Mouse (Mus musculus) right cerebral cortex, postnatal 36 days (tissue): ENCODE results near the gene Kif3c.
A peak's percentile ranks its signal among the peaks of the same experiment; 100 is the strongest.
"Not testable (repeated sequence)": the region's sequence is repeated elsewhere in the genome, so short reads cannot be mapped to it uniquely, and the experiment has no call there.

ENCODE experiments used
- DNase-seq, 2 experiments: peaks; one replicate each; pipeline ENCODE4 v3.0.0; 2022; ENCODE audit warnings: low spot score in 2 of 2, mixed read lengths in 1 of 2

Kif3c gene

DNA sequence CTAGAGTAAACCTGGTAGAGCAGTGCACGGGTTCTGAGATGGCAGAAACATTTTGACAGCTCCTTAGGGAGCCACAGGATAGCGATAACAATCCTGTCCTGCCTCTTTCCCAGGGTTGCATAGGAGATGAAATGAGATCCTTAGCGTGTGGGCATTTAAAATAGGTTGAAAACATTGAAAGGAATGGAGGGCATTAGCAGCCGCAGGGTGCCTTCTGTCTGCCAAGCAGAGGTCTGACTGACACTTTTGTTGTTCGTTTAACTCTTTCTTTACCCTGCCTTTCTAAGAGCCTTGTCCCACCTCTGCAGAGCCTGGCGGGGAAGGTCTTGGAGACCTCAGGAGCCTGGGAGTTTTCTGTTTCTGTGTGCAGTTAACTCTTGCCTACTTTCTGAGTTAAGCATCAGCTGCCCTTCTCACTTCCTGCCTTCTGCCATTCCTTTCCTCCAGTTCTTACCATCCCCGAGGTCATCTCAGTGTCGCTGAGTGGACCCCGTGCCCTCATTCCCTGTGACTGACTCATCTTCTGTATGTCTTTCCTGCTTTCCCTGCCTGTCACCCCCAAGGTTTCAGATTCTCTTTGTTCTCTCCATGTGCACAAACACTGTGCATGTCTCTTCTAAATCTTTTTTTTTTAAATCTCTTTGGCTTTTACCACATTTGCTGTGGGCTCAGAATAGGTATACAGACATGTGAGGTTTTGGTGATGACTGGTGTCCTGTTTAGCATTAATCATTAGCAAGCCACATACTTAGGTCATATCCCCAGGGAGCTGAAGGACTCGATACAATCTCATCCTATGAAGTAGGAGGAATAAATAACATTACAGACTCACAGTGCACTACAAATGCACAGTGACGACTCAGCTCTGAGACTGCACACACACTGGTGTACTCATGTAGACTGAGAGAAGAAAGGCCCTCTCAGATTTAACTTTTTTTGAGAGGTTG lies 6.3 kb downstream of the Kif3c start:
- no peak for DNase-seq

DNA sequence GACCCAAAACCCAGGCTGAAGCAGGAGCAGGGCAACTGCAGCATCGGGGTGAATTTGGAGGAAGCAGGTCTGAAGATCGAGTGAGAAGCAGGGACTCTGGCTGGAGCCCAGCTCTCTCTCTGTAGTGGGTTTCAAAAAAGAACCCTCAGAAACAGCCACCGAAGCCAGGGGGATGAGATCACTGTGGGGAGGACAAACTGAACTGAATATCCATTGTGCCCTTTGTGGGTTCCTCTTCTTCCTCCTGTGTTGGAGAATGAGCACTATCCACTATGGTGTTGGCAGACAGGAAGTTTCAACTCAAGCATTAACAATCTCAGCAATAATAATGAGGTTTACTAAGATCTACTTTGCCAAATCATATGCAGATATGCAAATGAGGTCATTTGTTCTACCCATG lies 7.1 kb downstream of the Kif3c start:
- no peak for DNase-seq

DNA sequence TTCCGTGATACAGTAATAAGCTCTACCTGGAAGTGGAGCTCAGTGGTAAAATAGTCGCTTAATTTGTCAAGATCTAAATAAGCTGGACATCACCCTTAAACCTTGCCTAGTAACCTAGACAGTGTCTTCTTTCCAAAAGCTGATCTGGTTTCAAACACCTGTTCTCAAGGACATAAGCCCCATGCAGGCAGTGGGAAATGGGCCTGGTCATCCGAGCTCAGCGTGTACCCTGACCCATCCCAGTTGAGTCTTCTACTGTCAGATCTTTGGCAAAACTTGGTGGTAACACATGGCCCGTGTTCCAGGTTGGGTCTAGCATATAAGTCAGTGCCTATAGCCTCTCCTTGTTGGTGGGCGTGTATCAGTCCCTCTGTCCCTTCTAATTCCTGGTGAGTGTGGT lies 8.6 kb downstream of the Kif3c start:
- DNase-seq: no peak

DNA sequence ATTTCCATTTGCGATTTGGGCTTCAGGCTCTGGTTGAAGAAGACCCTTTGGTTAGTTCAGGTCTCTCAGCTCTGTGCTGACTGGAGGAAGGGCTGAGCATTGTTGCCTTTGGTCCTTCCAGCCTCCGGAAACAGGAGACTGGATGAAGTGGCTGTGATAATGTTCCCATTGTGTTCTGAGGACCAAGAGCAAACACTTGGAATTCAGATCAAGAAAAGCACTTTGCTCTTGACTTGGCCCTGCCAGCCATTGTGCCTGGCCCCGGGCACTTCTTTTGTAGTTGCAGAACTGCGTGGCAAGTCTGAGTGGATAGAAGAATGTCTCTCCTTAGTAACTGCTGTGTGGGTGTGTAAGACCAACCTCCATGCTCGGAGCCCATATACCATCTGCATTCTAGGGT lies 9.6 kb downstream of the Kif3c start:
- DNase-seq: no peak

DNA sequence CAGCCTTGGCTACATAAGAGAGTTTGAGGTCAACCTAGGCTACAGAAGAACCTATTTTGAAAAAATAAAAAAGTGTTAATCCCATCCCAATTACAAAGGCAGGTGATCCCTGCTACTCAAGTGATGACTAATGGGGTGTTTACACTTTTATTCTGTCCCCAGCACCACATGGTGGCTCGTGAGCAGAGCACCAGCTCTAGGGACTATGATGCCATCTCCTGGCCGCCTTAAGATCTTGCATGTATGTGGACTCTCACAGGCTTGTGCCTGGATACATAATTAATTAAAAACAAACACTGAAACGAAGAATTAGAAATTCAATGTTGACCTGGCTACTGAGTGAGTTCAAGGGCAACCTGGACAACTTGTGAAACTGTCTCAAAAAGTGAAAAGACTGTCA lies 12.3 kb downstream of the Kif3c start:
- no peak for DNase-seq

DNA sequence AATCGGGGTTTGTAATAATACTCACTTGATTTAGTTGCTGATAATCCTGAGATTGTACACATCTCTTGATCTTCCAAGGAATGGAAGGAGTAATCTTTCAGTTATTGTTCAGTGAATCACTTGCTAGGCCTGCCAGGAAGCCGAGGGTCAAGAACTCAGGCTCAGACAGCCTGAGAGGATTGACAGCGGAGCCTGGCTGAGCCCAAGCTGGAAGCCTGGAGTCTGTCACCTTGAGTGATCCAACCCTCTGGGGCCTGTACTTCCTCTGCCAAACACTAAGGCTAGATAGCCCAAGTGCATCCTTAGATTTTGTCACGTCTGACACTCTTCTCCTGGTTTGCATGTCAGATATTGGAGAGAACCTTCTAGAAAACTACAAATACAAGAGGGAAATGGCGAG lies 12.8 kb downstream of the Kif3c start:
- DNase-seq: no peak

DNA sequence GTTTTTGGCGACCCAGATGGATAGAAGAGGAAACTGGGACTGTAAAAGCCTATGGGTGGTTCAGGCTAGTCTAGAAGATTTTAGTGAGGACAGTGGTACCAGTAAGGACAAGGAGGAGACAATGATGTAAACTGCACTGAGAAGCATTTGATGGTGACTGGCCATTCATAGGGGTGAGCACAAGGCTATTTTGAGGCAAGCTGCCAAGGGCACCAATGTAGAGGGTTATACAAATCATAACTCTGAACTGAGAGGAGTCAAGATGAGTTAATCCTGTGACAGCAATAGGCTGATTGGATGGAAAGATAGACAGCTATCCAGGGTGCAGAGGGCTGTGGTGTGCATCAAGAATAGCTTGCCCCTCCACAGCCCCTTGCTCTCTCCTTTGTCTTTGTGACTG lies 19.9 kb downstream of the Kif3c start:
- DNase-seq: no peak

DNA sequence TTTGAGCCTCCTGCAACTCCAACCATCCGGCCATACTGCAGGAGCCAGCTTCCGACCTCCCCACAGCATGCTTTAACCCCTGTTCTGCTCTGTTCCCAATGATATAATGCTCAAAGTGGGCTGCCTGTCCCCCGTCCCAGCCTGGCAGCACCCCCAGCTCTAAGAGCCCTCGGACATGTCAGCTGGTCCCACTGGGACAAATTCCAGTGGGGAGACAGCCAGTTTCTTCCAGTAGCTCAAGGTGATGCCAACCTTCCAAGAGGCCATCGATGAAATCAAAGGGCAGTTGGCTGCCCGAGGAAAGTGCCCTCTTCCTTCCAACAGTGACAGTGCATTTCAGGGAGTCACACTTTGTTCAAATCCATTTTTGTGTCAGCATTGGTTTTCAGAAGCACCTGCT lies 20.3 kb downstream of the Kif3c start:
- DNase-seq: no peak

DNA sequence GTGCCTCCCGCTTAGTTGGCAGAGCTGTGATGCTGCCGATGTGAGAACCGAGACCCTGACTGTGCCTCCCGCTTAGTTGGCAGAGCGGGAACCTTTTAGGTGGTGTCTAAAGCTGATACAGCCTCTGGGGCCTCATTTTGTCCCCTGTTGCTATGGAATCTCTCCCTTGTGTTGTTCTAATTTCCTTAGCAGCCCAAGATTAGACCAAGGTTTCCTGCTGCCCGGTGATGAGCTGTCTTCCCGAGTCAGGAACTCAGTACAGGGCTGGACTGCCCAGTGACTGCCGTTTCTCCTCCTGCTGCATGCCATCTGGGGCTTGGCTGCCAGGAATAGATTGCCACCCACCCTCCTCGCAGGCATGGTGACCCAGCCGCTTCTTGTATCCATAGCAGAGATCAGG lies 21.0 kb downstream of the Kif3c start:
- DNase-seq: no peak

DNA sequence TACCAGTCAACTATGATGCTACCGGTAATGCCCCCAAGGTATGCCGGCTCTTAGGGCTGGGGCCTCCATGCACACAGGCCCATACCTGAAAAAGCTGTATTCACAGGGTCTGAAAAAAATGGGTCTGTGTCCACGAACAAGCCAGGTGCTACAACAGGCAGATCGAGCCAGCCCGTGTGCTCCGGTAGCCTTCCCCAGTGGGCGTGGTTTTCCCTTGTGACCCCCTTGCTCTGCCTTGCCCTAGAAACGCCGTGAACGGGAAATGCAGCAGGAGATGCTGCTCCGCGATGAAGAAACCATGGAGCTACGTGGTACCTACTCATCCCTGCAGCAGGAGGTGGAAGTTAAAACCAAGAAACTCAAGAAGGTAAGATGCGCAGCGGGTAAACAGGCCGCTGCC lies 23.0 kb downstream of the Kif3c start:
- DNase-seq: no peak

DNA sequence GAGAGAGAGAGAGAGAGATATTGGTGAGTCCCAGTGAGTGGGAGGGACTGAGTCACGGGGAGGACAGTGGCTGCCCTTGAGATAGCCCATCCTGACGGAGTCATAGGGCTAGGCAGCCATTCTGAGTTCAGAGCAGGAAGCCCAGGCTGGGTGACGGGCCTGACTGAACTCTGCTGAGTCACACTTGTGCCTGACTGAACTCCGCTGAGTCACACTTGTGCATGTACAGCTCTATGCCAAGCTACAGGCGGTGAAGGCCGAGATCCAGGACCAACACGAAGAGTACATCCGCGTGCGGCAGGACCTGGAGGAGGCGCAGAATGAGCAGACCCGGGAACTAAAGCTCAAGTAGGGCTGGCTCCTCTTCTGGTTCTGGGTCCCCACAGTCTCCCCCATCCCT lies 24.5 kb downstream of the Kif3c start:
- no peak for DNase-seq

DNA sequence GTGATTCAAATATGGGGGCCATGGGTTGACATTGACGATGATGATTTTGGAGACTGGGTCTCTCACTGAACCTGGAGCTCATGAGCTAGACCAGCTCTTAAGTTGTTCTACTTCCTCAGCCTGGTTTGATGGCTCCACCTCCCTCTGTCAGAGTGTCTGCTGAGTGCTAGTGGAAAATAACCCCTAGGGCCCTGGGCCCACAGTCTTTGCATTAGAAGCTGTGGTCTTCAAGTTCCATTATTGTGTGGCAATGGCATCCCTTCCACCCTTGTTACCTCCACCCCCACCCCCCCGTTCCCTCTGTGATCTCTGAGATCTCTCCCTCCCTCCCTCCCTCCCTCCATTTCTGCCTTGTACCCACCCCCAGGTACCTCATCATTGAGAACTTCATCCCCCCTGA lies 25.1 kb downstream of the Kif3c start:
- no peak for DNase-seq

DNA sequence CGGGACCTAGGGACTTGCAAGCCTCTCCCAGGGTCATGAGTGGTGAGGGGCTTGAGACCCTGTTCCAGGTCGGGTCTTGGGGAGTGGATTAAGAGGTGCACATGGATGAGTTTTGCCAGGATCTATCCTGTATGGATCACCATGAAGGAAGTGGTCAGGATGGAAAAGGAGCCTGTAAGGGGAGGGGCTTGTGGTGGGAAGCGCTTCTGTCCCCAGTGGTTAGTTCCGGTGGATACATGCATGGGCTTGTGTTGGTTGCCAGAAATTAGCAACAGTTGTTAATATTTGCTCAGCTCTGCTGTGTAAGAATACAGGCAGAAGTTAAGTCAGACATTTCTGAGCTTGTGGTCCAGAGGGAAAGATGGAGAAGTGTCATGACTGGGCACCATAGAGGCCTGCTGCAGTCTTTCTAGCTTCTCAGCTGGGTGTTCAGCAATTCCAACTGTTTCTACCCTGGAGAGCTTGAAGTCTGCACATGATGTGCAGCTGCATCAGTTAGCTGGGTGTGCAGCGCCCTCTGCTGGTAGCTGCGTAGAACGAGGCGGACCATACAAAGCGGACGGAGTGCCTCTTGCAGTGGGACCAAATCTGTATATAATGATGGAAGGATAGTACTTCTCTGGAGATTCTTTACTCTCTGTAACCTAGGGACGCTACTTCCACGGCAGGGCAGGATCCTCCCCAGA lies 25.8 kb downstream of the Kif3c start:
- DNase-seq: peak; percentile 68 to 74

DNA sequence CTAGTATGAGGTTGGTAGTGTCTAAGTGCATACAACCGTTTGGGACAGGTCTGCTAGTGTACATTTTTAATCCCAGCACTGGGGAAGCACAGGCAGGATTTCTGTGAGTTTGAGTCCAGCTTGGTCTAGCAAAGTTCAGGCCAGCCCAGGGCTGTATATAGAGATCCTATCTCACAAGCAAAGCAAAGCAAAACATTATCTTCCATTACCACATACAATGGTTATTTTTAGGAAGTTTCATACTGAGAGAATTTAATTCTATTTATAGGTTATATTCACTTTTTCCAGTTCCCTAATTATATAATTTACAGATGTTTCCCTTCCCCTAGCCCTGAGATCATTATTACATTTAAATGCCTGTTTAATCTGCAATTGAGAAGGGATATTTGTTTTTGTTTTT lies 26.3 kb downstream of the Kif3c start:
- no peak for DNase-seq

DNA sequence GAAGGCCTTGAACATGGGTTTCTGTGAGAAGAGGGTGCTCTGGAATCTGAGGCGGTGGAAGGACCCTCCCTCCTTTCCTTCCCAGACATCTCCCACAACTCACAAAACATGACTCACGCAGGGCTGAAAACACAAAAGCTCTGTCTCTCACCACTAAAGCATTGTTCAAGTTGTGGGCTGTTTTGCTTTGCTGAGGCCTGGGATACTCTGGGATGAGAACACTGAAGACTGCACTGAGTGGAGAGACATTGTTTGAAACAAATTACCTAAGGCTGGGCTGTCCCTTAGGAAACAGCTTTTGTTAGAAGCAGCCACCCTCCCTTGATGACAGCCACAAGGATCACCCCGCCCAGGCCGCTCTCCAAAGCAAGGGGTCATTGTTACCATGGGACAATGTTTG lies 28.2 kb downstream of the Kif3c start:
- no peak for DNase-seq

DNA sequence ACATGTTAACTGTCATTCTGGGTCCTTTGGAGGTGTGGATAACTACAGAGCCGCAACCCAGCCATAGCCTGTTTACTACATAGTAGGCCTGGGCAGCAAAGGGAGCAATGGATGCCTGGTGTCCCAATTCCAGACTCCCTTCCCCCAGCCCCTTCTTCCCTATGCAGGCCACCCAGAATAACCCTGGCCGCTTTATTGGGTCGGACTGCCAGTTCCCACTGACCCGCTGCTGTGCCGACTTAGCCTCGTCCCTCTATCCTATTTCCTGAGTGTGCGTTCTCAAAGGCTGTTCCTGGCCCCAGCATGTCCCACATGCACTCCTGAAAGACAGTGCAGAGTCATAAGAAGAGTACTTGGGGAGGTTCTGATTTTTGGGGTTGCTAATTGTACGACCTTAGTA lies 32.0 kb downstream of the Kif3c start:
- DNase-seq: no peak

DNA sequence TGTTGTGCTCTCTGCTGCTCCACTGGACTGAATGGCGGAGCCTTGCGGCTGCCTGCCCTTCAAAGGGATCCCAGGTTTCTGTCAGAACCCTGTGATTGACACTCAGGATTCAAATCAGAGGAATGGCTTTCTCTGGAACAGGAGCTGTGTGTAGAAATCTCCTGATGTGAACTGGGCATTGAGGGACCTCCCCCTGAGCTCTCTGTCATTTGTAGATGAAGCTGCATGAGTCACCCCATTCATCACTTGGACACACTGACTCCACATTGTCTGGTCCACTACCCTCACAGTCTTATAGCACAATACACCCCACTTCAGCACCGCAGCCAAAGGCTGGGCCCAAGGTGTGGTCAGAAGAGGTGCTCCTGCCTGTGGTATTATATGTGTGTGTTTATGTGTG lies 40.7 kb downstream of the Kif3c start:
- DNase-seq: not testable (repeated sequence)

DNA sequence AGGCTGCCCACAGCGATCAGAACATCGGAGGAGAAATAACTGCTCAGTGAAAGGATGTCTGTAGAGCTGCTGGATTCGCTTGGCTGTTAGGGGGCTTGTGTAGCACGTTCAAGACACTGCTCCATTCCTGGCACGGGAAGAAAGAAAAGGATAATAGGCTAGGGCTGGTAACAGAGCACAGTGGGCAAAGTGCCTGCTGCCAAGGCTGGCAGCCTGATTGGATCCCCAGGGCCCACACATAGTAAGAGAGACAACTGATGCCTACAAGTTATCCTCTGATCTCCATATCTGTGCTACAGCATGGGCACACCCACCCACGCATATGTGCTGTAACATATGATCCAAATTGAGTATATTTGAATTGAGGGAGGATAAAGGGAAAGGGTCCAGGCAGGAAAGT lies 41.7 kb downstream of the Kif3c start:
- no peak for DNase-seq

DNA sequence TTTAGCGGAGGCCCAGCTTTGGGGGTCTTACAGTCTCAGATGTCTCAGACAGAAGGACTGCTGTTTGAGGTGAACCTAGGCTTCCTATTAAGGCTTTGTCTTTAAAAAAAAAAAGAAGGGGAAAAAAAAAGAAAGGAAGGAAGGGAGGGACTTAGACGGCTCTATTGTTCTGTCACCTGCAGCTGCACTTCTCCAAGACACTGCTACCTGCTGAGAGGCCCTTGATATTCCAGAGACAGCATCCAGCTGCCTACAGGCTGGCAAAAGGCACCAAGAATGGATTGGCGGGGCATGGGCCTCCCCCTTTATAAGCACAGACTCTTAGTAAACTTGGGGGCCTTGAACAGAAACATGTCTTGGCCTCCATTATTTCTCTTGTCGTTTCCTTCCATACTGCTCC lies 50.0 kb downstream of the Kif3c start:
- DNase-seq: no peak

DNA sequence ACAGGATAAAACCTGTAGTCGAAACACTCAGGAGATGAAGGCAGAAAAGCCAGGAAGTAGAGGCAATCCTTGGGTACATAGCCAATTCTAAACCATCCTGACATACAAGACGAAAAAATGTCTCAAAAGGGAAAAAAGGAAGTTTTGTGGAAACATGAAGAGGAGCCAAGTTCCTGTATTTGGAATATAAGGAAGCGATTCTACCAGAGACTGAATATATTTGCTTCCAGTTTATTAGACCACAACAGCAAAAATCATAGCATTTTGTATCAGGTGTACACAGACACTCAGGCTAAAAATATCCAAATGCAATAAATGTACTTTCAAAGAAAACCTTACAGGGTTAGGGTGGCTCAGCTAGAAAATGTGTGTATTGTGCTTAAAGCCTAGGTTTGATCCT lies 53.8 kb downstream of the Kif3c start:
- DNase-seq: no peak

DNA sequence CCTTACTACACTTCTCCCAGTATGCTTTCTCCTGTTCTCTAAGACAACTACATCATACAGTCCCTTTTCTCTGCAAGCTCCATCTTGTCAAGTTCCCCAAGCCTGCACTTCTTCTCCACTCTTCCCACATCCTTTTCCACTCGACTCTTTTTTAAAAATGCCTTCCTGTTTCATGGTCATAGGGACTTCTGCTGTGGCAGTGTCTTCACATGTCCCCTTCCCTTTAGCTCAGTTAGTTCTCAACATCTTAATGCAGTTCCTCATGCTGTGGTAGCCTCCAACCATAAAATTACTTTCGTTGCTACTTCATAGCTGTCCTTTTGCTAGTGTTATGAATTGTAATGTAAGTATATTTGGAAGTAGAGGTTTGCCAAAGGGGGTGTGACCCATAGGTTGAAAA lies 55.6 kb downstream of the Kif3c start:
- DNase-seq: no peak

DNA sequence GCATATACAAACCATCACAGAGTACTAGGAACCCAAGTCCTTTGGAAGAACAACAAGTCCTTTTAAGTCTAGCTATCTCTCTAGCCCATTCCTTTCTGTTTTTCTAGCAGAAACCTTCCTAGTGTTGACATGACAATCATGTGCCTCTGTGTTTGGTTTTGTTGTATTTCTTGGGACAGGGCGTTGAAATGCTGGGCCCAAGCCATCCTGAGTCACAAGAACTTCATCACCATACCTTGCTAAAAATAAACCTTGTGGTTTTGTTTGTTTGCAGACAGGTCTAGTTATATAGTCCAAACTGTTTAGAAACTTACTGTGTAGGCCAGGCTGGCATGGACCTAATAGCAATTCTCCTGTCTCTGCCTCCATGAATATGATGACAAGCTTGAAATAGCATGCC lies 57.9 kb downstream of the Kif3c start:
- DNase-seq: no peak

DNA sequence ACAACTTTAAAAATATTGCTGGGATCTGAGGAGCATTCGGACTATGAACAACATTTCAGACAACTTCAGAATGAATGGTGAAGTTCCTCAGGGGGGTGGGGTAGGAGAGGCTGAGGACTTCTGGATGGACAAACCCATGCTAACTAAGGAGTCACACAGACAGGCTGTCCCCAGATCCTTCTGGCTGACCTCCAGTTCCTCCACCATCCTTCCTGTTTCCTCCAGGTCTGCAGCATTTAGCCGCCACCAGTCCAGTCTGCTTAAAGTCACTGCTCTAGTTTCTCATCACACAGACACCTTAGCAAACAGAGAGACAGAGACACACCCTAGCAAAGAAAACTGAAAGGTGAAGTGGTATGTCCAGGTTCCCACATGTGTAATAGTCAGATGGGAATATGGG lies 59.2 kb downstream of the Kif3c start:
- DNase-seq: no peak
